Mouse (Mus musculus): ENCODE results near the gene 1700092M07Rik. TPM values are rescaled to one million over a fixed set of nuclear protein-coding genes. Genes with fewer than 3 reads are reported as not detected.

The 1700092M07Rik gene
- 2.1 TPM in 2 replicates for polyA plus RNA-seq (2015; fragmentation: Nextera tagmentation; extraction: Ambion mirVana)

DNA sequence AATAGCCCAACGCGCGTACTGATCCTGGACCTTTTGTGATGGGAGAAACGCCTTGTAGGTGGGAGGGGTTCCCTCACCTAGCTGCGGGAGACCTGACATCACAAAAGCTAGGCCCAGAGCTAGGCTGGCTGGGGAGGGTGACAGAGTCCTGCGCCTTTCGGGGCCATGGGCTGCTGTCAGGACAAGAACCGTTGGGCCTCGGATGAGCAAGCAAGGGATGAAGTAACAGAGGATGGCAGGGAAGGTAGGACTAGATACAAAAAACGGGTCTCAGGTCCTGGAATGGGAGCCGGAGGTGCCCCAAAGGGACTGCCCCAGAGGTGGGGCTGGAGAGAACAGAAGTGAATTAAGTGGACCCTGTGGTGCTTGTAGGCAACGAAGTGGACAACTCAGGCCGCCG lies at the start of gene 1700092M07Rik:
Gene 1700092M07Rik, plus strand, starts transcription at position 116 of the 400 bp plus-strand sequence.
- Histone ChIP-seq H3K36me3 (peaks cover 66% of the 10 kb centered on the region), H3K27ac (peak within 1 kb of the TSS; percentile 95), H3K4me1 (peaks cover 29% of the 10 kb centered on the region), H3K4me2 (replicated peaks) (peak within 1 kb of the TSS; percentile 55), H3K27me3 (no peaks in the 10 kb centered on the region), H3K9me3 (no peaks in the 10 kb centered on the region), H3K9ac (peak within 1 kb of the TSS; percentile 94), H3K4me3 (peak within 1 kb of the TSS; percentile 99)
- ATAC-seq (ENCODE audit: low FRiP score, low read depth) = peak; percentile 2; the same call in 1 of the 2 replicates
- WGBS = 64% methylated on average over 14 of the region's 14 CpGs

DNA sequence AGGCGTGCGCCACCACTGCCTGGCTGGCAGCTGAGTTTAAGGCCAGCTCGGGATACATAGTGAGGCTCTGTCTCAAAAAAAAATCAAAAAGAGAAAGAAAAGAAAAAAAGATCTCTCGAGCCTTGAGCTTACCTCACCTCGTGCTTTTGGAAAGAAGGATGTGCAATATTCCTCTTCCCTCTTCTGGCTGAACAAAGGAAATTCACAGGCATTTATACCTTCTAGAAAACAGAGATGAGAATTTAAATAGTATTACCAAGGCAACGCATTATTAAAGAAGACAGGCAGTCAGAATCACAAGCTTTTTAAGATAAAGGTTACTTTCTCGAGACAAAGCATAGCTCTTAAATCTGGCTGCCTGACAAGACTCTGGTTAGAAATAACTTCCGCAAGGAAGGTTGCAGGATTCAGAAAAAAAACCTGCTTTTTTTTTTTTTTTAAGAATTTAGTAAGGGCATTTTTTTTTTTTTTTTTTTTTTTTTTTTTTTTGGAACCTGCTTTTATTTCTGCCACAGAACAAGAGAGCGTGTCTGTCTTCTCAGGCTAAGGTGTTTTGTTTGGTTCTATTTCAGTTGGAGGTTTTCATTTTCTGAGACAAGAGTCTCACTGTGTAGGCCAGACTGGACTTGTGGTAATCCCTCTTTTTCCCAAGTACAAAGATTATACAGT lies 48.5 kb upstream of the 1700092M07Rik start:
- H3K4me1 ChIP-seq = no peaks in the 10 kb centered on the region
- no peak overlapping the region for H3K9ac ChIP-seq
- no peaks in the 10 kb centered on the region for H3K9me3 ChIP-seq
- no peaks in the 10 kb centered on the region for H3K36me3 ChIP-seq
- no peaks in the 10 kb centered on the region for H3K27me3 ChIP-seq
- no peak overlapping the region for H3K4me2 ChIP-seq (replicated peaks)
- no peak for ATAC-seq (ENCODE audit: low FRiP score, low read depth)
- WGBS = 69% methylated on average over 9 of the region's 9 CpGs
- no peak overlapping the region for H3K27ac ChIP-seq
- no peak overlapping the region for H3K4me3 ChIP-seq

DNA sequence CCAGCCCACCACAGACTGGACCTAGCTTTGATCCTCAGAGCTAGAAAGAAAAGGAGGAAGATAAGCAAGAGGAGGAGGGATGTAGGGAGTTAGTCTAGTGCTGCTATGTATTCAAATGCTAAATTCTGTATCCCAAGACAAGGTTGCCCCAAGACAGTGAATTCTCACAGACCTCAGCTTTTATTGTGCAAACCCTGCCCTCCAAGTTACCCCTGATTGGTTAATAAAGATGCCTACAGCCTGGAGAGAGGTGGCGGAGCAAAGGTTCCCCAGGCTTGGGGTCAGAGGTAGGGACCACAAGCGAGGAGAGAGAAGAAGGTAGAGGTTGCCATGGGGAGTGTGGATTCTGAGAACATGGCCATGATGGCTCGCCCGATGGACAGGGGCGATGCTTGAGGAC lies 47.8 kb upstream of the 1700092M07Rik start:
- no peak overlapping the region for H3K27ac ChIP-seq
- no peaks in the 10 kb centered on the region for H3K36me3 ChIP-seq
- no peak overlapping the region for H3K4me2 ChIP-seq (replicated peaks)
- no peak overlapping the region for H3K9ac ChIP-seq
- no peaks in the 10 kb centered on the region for H3K27me3 ChIP-seq
- no peaks in the 10 kb centered on the region for H3K9me3 ChIP-seq
- no peak overlapping the region for H3K4me3 ChIP-seq
- WGBS = 65% methylated on average over 5 of the region's 5 CpGs
- no peak for ATAC-seq (ENCODE audit: low FRiP score, low read depth)
- H3K4me1 ChIP-seq = no peaks in the 10 kb centered on the region

DNA sequence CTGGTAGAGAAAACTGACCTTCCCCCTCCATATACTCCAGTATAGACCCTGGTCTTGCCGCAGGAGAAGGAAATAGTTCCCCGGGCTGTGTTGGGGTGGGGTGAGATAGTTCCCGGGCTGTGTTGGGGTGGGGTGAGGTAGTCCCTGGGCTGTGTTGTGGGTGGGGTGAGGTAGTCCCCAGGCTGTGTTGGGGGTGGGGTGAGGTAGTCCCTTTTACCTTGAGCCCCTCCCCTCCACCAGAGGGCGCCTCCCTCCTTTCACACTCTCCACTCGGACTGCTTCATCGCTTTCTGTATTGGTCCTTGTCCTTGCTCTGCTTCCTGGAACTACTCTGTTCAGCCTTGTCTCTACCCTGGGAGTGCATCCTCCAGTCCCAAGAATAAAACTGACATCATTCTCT lies 45.2 kb upstream of the 1700092M07Rik start:
- Histone ChIP-seq H3K4me2 (replicated peaks) (no peak overlapping the region), H3K36me3 (no peaks in the 10 kb centered on the region), H3K9ac (no peak overlapping the region), H3K27ac (no peak overlapping the region), H3K4me3 (no peak overlapping the region), H3K27me3 (no peaks in the 10 kb centered on the region), H3K4me1 (no peaks in the 10 kb centered on the region), H3K9me3 (no peaks in the 10 kb centered on the region)
- 52% methylated on average over 6 of the region's 6 CpGs for WGBS
- ATAC-seq (ENCODE audit: low FRiP score, low read depth) = peak; percentile 44; the same call in 1 of the 2 replicates

DNA sequence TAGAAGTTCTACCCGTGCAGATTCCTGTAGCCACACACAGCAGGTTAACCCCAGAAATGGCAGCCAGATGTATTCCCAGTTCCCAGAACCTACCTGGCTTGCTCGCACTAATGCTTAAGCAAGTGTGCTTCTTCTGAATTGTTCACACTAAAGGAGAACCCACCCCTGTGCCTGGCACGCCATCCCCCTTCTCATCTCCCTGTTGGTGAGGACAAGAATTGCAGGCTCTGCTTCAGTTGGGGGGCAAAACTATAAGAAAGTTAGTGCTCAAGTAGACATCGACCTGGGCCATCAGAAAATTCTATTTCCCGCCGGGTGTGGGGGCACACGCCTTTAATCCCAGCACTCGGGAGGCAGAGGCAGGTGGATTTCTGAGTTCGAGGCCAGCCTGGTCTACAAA lies 40.9 kb upstream of the 1700092M07Rik start:
- no peaks in the 10 kb centered on the region for H3K4me1 ChIP-seq
- H3K9me3 ChIP-seq = no peaks in the 10 kb centered on the region
- no peak for ATAC-seq (ENCODE audit: low FRiP score, low read depth)
- H3K9ac ChIP-seq = no peak overlapping the region
- 79% methylated on average over 9 of the region's 9 CpGs for WGBS
- no peaks in the 10 kb centered on the region for H3K27me3 ChIP-seq
- no peaks in the 10 kb centered on the region for H3K36me3 ChIP-seq
- no peak overlapping the region for H3K4me3 ChIP-seq
- H3K27ac ChIP-seq = no peak overlapping the region
- H3K4me2 ChIP-seq (replicated peaks) = no peak overlapping the region

DNA sequence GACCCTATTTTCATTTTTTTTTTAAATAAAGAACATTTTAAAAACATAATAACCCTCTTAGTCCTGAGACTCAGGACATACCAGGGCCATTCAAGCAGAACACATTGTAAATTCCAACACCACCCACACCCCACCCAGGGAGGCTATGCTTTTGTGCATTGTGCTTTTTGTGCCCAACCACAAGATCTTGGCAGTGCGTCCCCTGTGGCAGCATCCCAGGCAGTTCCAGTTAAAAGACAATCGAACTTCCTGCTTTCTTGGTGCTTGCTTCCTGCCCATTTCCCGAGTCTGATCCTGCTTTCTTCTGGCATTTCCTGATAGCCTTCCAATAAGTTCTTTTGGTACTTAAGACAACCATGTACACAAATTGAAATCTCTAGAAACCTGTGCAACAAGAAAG lies 38.1 kb upstream of the 1700092M07Rik start:
- no peaks in the 10 kb centered on the region for H3K27me3 ChIP-seq
- 74% methylated on average over 3 of the region's 3 CpGs for WGBS
- no peak overlapping the region for H3K9ac ChIP-seq
- no peak overlapping the region for H3K4me2 ChIP-seq (replicated peaks)
- peaks cover 12% of the 10 kb centered on the region for H3K36me3 ChIP-seq
- no peaks in the 10 kb centered on the region for H3K9me3 ChIP-seq
- H3K4me3 ChIP-seq = no peak overlapping the region
- H3K4me1 ChIP-seq = no peaks in the 10 kb centered on the region
- no peak for ATAC-seq (ENCODE audit: low FRiP score, low read depth)
- no peak overlapping the region for H3K27ac ChIP-seq

DNA sequence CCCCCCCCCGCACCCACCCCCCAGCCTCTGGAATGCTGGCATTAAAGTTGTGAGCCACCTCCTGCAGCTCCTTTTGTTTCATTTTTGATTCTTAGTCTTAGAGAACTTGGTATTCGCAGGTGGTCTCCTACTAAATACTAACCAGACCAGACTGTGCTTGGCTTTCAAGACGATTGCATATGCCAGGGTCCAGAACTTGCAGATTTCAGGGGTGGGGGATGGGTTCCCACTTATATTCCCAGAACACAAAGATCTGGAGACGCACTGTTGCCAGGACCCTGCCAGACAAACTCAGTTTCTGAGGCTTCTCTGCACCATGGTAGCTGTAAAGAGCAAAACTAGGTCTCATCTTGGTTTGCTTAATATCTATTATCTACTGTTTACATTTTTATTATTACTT lies 36.9 kb upstream of the 1700092M07Rik start:
- 53% methylated on average over 4 of the region's 4 CpGs for WGBS

DNA sequence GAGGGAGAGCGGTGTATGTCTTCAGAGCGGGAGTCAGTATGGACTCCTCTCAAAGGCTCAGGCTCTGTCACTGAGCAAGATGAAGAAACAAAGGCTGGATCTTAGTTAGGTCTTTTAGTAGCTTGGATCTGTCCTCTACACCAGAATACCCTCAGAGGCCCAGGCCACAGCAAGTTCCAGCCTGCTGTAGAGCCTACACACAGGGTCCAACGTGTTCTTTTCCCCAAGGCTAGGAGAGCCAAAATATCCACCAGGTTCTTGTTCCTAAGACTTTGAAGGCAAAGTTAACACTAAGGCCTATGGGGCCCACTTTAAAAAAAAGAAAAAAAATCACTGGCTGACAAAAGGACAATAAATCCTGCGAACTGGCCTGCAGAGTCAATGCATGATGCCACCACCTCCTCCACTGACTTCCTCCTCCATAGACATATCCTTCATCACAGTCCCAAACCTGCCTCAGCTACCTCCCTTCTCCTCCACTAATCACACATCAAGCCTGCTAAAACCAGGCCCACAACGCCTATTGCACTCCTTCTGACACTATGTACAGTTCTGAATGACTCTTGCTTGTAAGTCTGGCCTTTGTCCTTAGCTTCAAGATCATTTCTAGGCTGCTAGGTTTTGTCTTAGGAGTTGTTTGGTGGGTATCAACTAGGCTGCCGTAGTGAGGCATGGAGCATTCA lies 35.4 kb upstream of the 1700092M07Rik start:
- H3K9me3 ChIP-seq = no peaks in the 10 kb centered on the region
- H3K4me3 ChIP-seq = no peak overlapping the region
- H3K27me3 ChIP-seq = no peaks in the 10 kb centered on the region
- peaks cover 5% of the 10 kb centered on the region; the same call in 1 of the 2 replicates for H3K4me1 ChIP-seq
- ATAC-seq (ENCODE audit: low FRiP score, low read depth) = no peak
- peaks cover 39% of the 10 kb centered on the region for H3K36me3 ChIP-seq
- WGBS = 83% methylated on average over 6 of the region's 6 CpGs
- H3K4me2 ChIP-seq (replicated peaks) = no peak overlapping the region
- H3K9ac ChIP-seq = no peak overlapping the region
- H3K27ac ChIP-seq = no peak overlapping the region; the same call in 1 of the 2 replicates

More for the DNA sequence above, 36.9 kb upstream of the 1700092M07Rik start:
- no peak overlapping the region for H3K9ac ChIP-seq
- H3K36me3 ChIP-seq = peaks cover 23% of the 10 kb centered on the region
- H3K9me3 ChIP-seq = no peaks in the 10 kb centered on the region
- H3K4me3 ChIP-seq = no peak overlapping the region
- no peak for ATAC-seq (ENCODE audit: low FRiP score, low read depth)
- no peaks in the 10 kb centered on the region for H3K4me1 ChIP-seq
- H3K27me3 ChIP-seq = no peaks in the 10 kb centered on the region
- no peak overlapping the region for H3K27ac ChIP-seq
- no peak overlapping the region for H3K4me2 ChIP-seq (replicated peaks)

DNA sequence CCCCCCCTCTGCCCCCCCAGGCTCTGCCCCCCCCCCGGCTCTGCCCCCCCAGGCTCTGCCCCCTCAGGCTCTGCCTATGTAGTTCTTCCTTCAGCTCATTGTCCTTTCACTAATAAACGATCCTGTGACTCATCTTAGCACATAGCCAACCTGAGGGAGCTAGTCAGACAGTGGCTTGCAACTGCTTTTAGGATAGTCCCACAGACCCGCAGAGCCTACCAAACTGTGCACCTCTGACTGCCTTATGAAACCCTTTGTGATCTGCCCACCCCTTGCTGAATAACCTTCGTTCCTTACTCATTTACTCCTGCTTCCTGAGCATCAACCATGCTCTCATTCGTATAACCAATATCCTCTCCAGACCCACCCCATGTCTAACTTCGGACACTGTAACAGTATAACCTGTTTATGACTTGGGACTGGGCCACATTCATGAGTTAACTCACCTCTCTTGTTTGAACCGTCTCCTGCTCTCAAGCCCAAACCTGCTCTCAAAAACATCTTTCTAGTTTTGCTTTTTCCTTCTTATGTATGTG lies 34.3 kb upstream of the 1700092M07Rik start:
- Histone ChIP-seq H3K36me3 (peaks cover 50% of the 10 kb centered on the region), H3K9me3 (no peaks in the 10 kb centered on the region), H3K4me2 (replicated peaks) (no peak overlapping the region), H3K4me3 (no peak overlapping the region), H3K9ac (no peak overlapping the region), H3K4me1 (peaks cover 14% of the 10 kb centered on the region), H3K27me3 (no peaks in the 10 kb centered on the region), H3K27ac (no peak overlapping the region)
- ATAC-seq (ENCODE audit: low FRiP score, low read depth) = no peak
- WGBS = 79% methylated on average over 7 of the region's 7 CpGs

DNA sequence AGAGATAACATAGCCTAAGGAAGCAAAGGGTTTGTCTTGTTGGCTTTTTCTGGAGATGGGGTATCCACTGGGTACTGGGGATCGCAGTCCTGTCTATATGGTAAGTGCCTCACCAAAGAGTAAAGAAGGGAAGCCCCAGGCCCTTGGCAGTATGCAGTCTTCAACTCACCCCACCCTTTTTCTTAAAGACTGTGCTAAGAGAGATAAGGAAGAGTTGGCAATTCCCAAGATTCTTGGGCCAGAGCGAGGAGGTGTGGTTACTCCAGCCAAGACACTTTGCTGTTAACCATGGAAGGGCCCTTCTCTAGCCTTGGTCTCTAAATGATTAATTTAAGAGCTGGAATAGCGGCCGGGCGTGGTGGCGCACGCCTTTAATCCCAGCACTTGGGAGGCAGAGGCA lies 33.6 kb upstream of the 1700092M07Rik start:
- Histone ChIP-seq H3K27me3 (no peaks in the 10 kb centered on the region), H3K4me3 (no peak overlapping the region), H3K9me3 (no peaks in the 10 kb centered on the region), H3K36me3 (peaks cover 56% of the 10 kb centered on the region), H3K4me2 (replicated peaks) (no peak overlapping the region), H3K4me1 (peaks cover 22% of the 10 kb centered on the region), H3K27ac (no peak overlapping the region), H3K9ac (no peak overlapping the region)
- 97% methylated on average over 7 of the region's 7 CpGs for WGBS
- no peak for ATAC-seq (ENCODE audit: low FRiP score, low read depth)

DNA sequence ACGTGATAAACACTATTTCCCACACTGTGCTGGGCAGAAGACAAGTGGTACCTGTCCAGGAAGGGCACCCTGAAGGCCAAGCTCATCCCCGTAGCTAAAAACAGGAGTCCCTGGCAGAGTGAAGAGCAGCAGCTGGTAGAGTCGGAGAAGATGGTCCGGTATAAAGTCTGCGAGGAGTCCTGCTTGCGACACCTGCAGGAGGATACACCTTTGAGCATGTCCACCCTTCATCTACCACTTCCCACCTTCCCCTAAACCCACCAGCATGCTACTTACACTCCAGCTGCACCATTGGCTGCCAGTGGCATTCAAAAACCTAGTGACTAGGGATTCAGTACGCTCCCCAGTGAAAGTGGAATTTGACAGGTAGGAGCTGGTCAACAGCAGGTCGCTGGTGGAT lies 31.6 kb upstream of the 1700092M07Rik start:
- H3K9ac ChIP-seq = no peak overlapping the region
- WGBS = 96% methylated on average over 8 of the region's 8 CpGs
- no peak overlapping the region for H3K4me2 ChIP-seq (replicated peaks)
- peaks cover 28% of the 10 kb centered on the region for H3K4me1 ChIP-seq
- peaks cover 56% of the 10 kb centered on the region for H3K36me3 ChIP-seq
- H3K27ac ChIP-seq = no peak overlapping the region
- H3K9me3 ChIP-seq = no peaks in the 10 kb centered on the region
- H3K4me3 ChIP-seq = no peak overlapping the region
- H3K27me3 ChIP-seq = no peaks in the 10 kb centered on the region
- ATAC-seq (ENCODE audit: low FRiP score, low read depth) = no peak

DNA sequence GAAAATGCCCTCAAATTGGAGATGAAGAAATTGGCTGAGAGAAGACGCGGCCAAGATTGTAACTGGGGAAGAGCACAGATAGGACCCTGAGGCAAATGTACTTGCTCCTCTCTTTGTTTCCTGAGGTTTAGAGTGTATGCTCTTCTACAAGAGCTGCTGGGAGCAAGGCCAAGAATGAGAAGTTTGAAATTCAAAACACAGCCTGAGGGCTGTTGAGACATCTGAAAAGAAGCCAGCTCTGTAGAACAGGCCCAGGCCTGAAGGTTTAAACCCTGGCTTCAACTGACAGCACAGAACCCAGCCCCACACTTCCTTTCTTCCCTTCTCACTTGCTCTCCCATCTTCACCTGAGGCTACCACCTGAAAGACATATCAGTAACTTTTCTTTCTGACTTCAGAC lies 30.5 kb upstream of the 1700092M07Rik start:
- H3K9me3 ChIP-seq = no peaks in the 10 kb centered on the region
- ATAC-seq (ENCODE audit: low FRiP score, low read depth) = no peak
- no peak overlapping the region for H3K27ac ChIP-seq
- H3K4me2 ChIP-seq (replicated peaks) = no peak overlapping the region
- peaks cover 56% of the 10 kb centered on the region for H3K36me3 ChIP-seq
- H3K4me3 ChIP-seq = no peak overlapping the region
- peaks cover 38% of the 10 kb centered on the region for H3K4me1 ChIP-seq
- no peak overlapping the region for H3K9ac ChIP-seq
- 93% methylated on average over 2 of the region's 2 CpGs for WGBS
- no peaks in the 10 kb centered on the region for H3K27me3 ChIP-seq

Data from limb, embryonic 13.5 days (tissue).